Mouse (Mus musculus): ENCODE results near the gene Ptpa.

The Ptpa gene

DNA sequence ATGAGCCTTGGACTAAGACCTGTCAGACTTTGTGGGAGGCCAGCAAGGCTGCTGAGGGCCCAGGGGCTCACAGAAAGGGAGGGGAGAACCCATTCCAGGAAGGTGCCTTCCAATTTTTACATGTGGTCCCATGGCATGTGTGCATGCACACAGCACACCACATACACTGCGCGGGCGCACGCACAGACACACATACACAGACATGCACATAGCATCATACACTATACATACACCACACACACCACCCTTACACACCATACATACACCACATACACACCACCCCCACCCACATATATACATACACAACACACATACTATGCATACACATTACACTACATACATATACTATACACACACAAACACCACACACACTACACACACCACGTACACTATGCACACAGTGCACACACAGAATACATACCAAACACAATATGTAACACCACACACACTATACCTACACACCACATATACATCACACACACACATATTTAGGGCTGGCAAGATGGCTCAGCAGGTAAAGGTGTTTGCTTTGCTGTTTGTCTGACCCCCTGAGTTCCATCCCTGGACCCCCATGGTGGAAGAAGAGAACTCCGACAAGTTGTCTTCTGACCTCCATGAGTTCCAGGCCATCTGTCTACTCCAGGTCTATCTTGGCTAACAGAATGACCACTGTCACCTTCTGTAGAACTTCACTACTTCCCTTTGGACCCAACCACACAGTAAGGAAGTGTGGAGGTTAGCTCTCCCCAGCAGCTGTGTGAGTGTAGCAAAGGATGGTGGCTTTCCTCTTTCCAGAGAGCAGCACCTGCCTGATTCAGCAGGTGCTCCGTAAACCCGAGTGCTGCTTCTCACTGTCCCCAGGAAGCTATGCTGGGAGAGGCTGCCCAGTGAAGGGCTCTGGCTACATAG is 79.4 kb downstream of the Ptpa start:
- CTCF ChIA-PET: interaction anchor here (0.5 kb wide), 1 partner anchor 439 kb away, joined by 15 read pairs; no protein-coding TSS in a partner anchor

DNA sequence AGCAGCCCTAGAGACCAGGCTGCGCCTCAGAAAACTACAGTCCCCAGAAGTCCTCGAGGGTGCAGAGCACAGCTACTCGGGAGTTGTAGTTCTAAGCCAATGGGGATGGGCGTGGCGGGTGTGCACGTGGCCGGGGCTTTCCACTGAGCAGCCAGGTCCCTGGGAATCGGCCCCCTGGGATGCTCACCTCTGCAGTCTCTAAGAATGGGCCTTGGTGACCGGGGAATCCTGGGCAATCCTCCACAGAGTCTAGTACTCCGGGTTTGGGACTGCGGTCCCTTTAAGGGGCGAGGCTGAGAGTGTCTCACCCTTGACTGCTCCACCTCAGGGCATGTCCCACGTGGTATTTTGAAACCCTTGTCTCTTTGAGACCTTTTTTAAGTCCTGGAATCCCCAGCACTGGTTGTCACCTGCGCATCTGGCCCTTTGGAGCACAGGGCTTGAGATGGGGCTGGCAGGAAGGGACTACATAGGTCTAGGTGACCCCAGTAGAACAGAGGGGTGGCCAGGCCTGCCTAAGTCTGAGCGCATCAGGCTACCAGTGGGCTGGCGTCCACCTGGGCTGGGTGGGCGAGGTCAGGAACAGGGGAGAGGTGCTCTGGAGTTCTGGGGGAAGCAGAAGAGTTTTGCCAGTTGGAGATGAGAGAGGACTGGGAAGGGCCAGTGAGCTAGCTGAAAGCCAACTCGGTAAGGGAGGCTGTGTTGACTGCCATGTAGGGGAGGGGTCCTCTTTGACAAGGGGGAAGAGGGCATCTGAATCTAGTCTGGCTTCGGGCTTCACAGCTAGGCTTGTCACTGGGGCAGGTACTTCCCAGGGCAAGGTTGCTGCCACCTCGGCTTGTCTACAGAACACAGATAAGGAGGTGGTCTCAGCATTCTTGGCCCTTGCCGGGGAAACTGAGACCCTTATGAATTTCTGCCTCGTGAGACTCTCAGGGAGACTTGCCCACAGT is 80.3 kb downstream of the Ptpa start:
- CTCF ChIA-PET: interaction anchor here (0.5 kb wide), 1 partner anchor 440 kb away, joined by 15 read pairs; no protein-coding TSS in a partner anchor

Data from spleen, embryonic (tissue).